Mouse (Mus musculus) midbrain, embryonic 13.5 days (tissue): ENCODE data around the gene Srms. TPM values are rescaled to one million over a fixed set of nuclear protein-coding genes. Genes with fewer than 3 reads are reported as not detected.

Source experiments
- ATAC-seq: fragments of 200-750 bp; cut with Nextera tagmentation; 2 replicates; pipeline ENCODE4 v1.8.0; 2017; ENCODE audit warnings: mild to moderate bottlenecking, moderate TSS enrichment, moderate library complexity
- H3K27ac ChIP-seq: fragments of 300-500 bp; sonication (generic); 2 replicates; pipeline ENCODE4 v1.5.1; 2015; ENCODE audit warnings: inconsistent platforms, mild to moderate bottlenecking, moderate library complexity
- H3K27me3 ChIP-seq: fragments of 300-500 bp; sonication (generic); 2 replicates; pipeline ENCODE4 v1.6.1; 2015; ENCODE audit warnings: mild to moderate bottlenecking, inconsistent platforms
- H3K36me3 ChIP-seq: fragments of 300-500 bp; sonication (generic); 2 replicates; pipeline ENCODE4 v1.6.1; 2015; ENCODE audit warnings: mild to moderate bottlenecking, inconsistent platforms
- H3K4me1 ChIP-seq: fragments of 300-500 bp; sonication (generic); replicated peaks from 2 replicates; pipeline ENCODE4 v1.6.1; 2015; ENCODE audit warnings: inconsistent platforms
- H3K4me2 ChIP-seq: fragments of 300-500 bp; sonication (generic); replicated peaks from 2 replicates; pipeline ENCODE4 v1.6.1; 2015; ENCODE audit warnings: moderate library complexity, mild to moderate bottlenecking, inconsistent platforms
- H3K4me3 ChIP-seq: fragments of 300-500 bp; sonication (generic); replicated peaks from 2 replicates; pipeline ENCODE4 v1.5.1; 2015; ENCODE audit warnings: mild to moderate bottlenecking, inconsistent platforms
- H3K9ac ChIP-seq: fragments of 300-500 bp; sonication (generic); replicated peaks from 2 replicates; pipeline ENCODE4 v1.6.1; 2015; ENCODE audit warnings: mild to moderate bottlenecking, inconsistent platforms
- H3K9me3 ChIP-seq: fragments of 300-500 bp; sonication (generic); 2 replicates; pipeline ENCODE4 v1.6.1; 2016; ENCODE audit warnings: mild to moderate bottlenecking, inconsistent platforms
- WGBS: fragments of 180-500 bp; shearing (Covaris S2); methylation state at CpG from one replicate; pipeline ENCODE4 v1.1.7; 2015; 5-methylcytosine and 5-hydroxymethylcytosine counted together
- polyA plus RNA-seq: library from polyadenylated mRNA; unstranded; fragments of >200 nt; fragmentation: Nextera tagmentation; extraction: Ambion mirVana; gene quantifications from 2 replicates; pipeline ENCODE4 v1.2.1, GENCODE M21; 2015

The Srms gene
- polyA plus RNA-seq, result 0.10 TPM in 1 of 2 replicates, not detected in the other

- H3K4me2 ChIP-seq, result peak within 1 kb of the TSS; percentile 47
- peaks cover 52% of the 10 kb centered on the region for H3K27me3 ChIP-seq
- no peaks in the 10 kb centered on the region for H3K9me3 ChIP-seq
- H3K4me1 ChIP-seq, result peaks cover 12% of the 10 kb centered on the region
- peak within 1 kb of the TSS; percentile 30 for H3K4me3 ChIP-seq
- H3K27ac ChIP-seq, result no peak within 1 kb of the TSS
- no peaks in the 10 kb centered on the region for H3K36me3 ChIP-seq
- under 1% methylated on average over 17 of the region's 17 CpGs for WGBS
- no peak within 1 kb of the TSS; the same call in 1 of the 2 replicates for H3K9ac ChIP-seq
- ATAC-seq, result no peak
These were observed at the start of gene Srms for GRCm38 (mm10) chr2:181213021-181213445. Srms (minus strand) TSS chr2:181213185.

DNA sequence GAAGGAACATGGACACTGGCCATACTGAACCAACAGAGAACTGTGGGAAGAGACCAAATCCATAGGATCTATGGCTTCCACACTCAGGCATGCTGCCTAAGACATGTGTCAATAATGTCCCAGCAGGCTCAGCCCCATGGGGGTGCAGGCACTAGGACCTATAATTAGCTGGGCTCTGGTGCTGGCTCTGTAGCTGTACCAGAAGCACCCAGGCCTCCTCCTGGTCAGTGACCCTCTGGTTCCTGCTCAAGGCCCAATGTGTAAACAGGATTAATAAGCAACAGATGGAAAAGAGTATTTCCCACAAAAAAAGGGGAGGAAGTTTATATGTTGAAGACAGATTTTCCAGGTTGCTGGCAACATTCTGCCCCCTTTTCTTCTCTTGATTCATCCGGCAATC lies 40.3 kb upstream of the Srms start:
- no peak overlapping the region for H3K9ac ChIP-seq
- WGBS, result 95% methylated on average over 1 of the region's 1 CpGs
- H3K4me1 ChIP-seq, result no peaks in the 10 kb centered on the region
- H3K36me3 ChIP-seq, result peaks cover 73% of the 10 kb centered on the region
- ATAC-seq, result no peak
- H3K4me3 ChIP-seq, result no peak overlapping the region
- H3K27me3 ChIP-seq, result no peaks in the 10 kb centered on the region
- no peak overlapping the region for H3K27ac ChIP-seq
- H3K4me2 ChIP-seq, result no peak overlapping the region
- no peaks in the 10 kb centered on the region for H3K9me3 ChIP-seq

GRCm38 (mm10) chr2:181251841-181252240 lies 38.9 kb upstream of the Srms start:
- H3K36me3 ChIP-seq, result peaks cover 61% of the 10 kb centered on the region
- 84% methylated on average over 1 of the region's 1 CpGs for WGBS

DNA sequence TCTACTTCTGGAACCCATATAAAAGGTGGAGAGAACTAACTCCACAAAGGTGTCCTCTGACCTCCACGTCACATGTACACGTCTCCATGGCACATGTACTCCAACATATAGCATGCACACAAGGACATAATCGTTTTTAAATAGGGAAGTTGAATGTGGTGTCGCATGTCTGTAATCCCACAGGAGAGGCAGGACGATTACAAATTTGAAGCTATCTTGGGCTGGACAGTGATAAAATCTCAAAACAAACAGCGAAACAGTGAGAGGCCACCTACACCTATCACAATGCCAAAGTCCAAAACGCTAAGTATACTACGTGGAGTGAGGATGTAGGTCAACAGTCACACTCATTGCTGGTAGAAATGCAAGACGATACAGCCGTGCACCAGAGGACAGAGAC lies 36.2 kb upstream of the Srms start:
- Histone ChIP-seq H3K4me3 (no peak overlapping the region), H3K27me3 (no peaks in the 10 kb centered on the region), H3K4me2 (no peak overlapping the region), H3K9me3 (no peaks in the 10 kb centered on the region), H3K27ac (no peak overlapping the region), H3K9ac (no peak overlapping the region), H3K4me1 (no peaks in the 10 kb centered on the region), H3K36me3 (peaks cover 38% of the 10 kb centered on the region)
- no peak for ATAC-seq
- 92% methylated on average over 10 of the region's 10 CpGs for WGBS

More at GRCm38 (mm10) chr2:181251841-181252240, 38.9 kb upstream of the Srms start:
- H3K9ac ChIP-seq, result no peak overlapping the region
- H3K4me2 ChIP-seq, result no peak overlapping the region
- H3K9me3 ChIP-seq, result no peaks in the 10 kb centered on the region
- H3K27me3 ChIP-seq, result no peaks in the 10 kb centered on the region
- no peak overlapping the region for H3K4me3 ChIP-seq
- H3K4me1 ChIP-seq, result no peaks in the 10 kb centered on the region
- H3K27ac ChIP-seq, result no peak overlapping the region
- ATAC-seq, result no peak

GRCm38 (mm10) chr2:181245031-181245430 lies 32.0 kb upstream of the Srms start:
- Histone ChIP-seq H3K27me3 (no peaks in the 10 kb centered on the region), H3K27ac (no peak overlapping the region), H3K4me3 (no peak overlapping the region), H3K4me2 (no peak overlapping the region), H3K4me1 (peaks cover 7% of the 10 kb centered on the region; the same call in 1 of the 2 replicates), H3K9ac (no peak overlapping the region), H3K36me3 (no peaks in the 10 kb centered on the region), H3K9me3 (no peaks in the 10 kb centered on the region)
- 30% methylated on average over 2 of the region's 2 CpGs for WGBS
- ATAC-seq, result no peak

GRCm38 (mm10) chr2:181243706-181244394 lies 30.9 kb upstream of the Srms start:
- Histone ChIP-seq H3K27ac (no peak overlapping the region), H3K9me3 (no peaks in the 10 kb centered on the region), H3K36me3 (no peaks in the 10 kb centered on the region), H3K4me2 (no peak overlapping the region), H3K9ac (no peak overlapping the region), H3K27me3 (no peaks in the 10 kb centered on the region), H3K4me3 (no peak overlapping the region), H3K4me1 (peaks cover 7% of the 10 kb centered on the region; the same call in 1 of the 2 replicates)
- ATAC-seq, result no peak
- 34% methylated on average over 11 of the region's 11 CpGs for WGBS

DNA sequence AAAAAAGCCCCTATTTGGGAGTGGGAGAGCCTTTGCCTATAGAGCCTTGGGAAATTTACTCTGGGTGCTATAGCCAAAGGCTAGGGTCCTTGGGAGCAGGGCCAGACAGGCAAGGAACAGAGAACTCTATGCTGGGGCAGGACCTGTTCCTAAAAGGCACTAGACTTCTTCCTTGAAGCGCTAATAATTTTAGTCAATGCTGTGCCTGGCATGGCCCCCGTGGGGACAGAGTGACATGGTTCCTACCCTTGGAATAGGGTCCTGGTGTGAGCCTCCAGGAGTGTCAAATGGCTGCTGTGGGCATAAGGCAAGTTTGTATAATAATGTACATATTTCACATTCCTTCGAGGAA lies 29.3 kb upstream of the Srms start:
- H3K9ac ChIP-seq, result no peak overlapping the region
- no peaks in the 10 kb centered on the region for H3K27me3 ChIP-seq
- no peaks in the 10 kb centered on the region for H3K36me3 ChIP-seq
- ATAC-seq, result no peak
- H3K27ac ChIP-seq, result no peak overlapping the region
- 75% methylated on average over 3 of the region's 3 CpGs for WGBS
- H3K4me2 ChIP-seq, result peak overlapping the region; percentile 41
- no peak overlapping the region for H3K4me3 ChIP-seq
- H3K4me1 ChIP-seq, result peaks cover 7% of the 10 kb centered on the region; the same call in 1 of the 2 replicates
- no peaks in the 10 kb centered on the region for H3K9me3 ChIP-seq

DNA sequence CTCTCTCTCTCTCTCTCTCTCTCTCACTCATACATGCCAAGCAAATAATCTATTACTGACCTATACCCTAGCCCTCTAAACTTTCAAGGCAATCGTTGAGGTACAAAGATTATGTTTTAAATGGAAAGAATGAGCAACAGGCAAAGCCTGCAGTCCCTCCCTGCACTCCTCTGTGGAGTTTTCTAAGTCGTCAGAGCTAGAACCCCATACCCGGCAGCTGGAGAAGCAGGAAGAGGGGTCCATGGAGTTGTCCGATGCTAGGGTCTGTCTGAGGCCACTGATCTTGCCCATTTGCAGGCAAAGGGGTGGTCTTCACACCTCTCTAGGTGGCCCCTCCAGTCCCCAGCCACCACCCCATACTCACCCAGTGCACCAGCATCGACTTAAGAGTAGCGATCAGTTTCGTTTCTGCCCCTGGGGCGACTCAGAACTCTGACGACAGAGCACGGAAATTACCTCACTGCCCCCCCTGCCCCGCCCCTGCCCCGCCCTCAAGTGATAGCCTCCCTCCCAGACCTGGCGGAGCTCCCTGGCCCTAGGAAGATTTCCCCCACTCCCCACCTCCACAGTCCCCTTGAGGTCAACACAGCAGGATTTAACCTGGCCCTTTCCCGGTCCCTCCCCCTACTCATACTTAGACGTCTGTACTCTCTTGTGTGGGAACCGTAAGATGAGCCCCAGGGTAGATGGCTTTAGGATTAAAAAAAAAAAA lies 28.8 kb upstream of the Srms start, which contains the start of gene Helz2:
TSS of gene Helz2 (minus strand) at position 426 of the 712 bp plus-strand sequence.
- 0 out of 2 replicates have a peak within 1 kb of the TSS, but pooled peaks have one; percentile 11 for H3K4me3 ChIP-seq
- peaks cover 7% of the 10 kb centered on the region; the same call in 1 of the 2 replicates for H3K4me1 ChIP-seq
- no peak within 1 kb of the TSS for H3K9ac ChIP-seq
- no peaks in the 10 kb centered on the region for H3K27me3 ChIP-seq
- no peak within 1 kb of the TSS for H3K27ac ChIP-seq
- no peaks in the 10 kb centered on the region for H3K9me3 ChIP-seq
- 12% methylated on average over 16 of the region's 16 CpGs for WGBS
- peak within 1 kb of the TSS; percentile 41 for H3K4me2 ChIP-seq
- ATAC-seq, result no peak
- no peaks in the 10 kb centered on the region for H3K36me3 ChIP-seq

DNA sequence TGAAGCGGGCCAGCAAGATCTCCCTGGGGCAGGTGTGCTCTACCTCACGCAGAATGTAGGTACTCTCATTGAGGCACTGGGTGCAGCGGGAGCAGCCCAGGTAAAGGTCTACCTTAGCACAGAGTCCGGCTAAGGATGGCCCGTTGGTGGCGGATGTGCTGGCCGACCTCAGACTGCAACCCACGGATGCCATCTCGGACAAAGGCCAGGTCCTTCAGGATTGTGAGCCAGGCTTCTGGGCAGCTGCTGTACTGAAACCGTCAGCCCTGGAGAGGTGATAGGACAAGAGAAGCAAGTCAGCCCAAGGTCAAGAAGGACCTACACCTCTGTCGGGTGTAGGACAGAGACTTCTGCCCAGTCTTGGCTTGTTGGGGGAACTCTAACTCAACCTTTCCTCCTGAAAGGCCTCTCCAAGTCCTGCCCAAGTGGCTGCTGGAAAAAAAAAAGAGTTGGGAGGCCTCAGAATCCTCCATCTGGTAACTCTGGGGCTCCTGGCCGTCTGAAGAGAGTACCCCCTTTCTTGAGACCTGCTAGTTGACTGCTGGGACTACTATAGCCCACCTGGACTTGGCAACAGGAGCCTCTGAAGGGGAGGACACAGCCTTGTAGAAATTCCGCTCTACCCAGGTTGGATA lies 27.9 kb upstream of the Srms start:
- WGBS, result 91% methylated on average over 13 of the region's 13 CpGs
- H3K27me3 ChIP-seq, result no peaks in the 10 kb centered on the region
- H3K9me3 ChIP-seq, result no peaks in the 10 kb centered on the region

GRCm38 (mm10) chr2:181239261-181239660 lies 26.3 kb upstream of the Srms start:
- Histone ChIP-seq H3K9ac (no peak overlapping the region), H3K4me1 (peaks cover 7% of the 10 kb centered on the region; the same call in 1 of the 2 replicates), H3K4me3 (no peak overlapping the region), H3K9me3 (no peaks in the 10 kb centered on the region), H3K4me2 (no peak overlapping the region), H3K36me3 (no peaks in the 10 kb centered on the region), H3K27ac (no peak overlapping the region), H3K27me3 (no peaks in the 10 kb centered on the region)
- 97% methylated on average over 9 of the region's 9 CpGs for WGBS
- no peak for ATAC-seq

More for the DNA sequence above, 27.9 kb upstream of the Srms start:
- Histone ChIP-seq H3K27ac (no peak overlapping the region), H3K4me1 (peaks cover 7% of the 10 kb centered on the region; the same call in 1 of the 2 replicates), H3K9ac (no peak overlapping the region), H3K4me2 (no peak overlapping the region), H3K36me3 (no peaks in the 10 kb centered on the region), H3K4me3 (no peak overlapping the region)
- no peak for ATAC-seq

- Histone ChIP-seq H3K27me3 (no peaks in the 10 kb centered on the region), H3K4me1 (peaks cover 7% of the 10 kb centered on the region; the same call in 1 of the 2 replicates), H3K36me3 (no peaks in the 10 kb centered on the region), H3K27ac (no peak overlapping the region), H3K9ac (no peak overlapping the region), H3K4me2 (no peak overlapping the region), H3K9me3 (no peaks in the 10 kb centered on the region), H3K4me3 (no peak overlapping the region)
- WGBS, result 78% methylated on average over 2 of the region's 2 CpGs
- ATAC-seq, result no peak
These were observed 25.9 kb upstream of the Srms start for GRCm38 (mm10) chr2:181238861-181239260.

DNA sequence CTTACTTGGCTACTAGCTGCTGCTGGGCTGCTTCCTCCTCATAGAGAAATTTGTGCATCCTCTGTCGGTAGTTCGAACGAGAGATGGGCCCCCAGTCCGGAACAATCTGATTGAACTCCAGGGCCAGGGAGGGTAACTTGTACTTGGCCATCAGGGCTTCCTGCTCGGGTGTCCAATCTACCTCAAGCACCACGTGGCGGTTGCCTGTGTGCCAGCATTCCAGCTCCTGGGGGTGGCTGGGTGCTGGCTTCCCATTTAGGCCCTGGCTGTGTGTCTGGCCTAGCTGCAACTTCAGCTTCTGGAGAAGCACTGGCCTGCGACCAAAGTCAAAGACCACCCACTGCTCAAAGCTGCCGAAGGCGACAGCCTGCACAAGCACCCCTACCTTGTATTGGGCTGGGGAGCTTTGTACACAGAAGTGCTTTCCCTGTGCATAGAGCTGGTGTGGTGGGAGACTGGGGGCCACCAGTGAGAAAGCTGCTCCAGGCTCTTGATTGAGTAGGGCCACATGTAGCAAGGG lies 25.2 kb upstream of the Srms start:
- no peaks in the 10 kb centered on the region for H3K9me3 ChIP-seq
- no peaks in the 10 kb centered on the region for H3K27me3 ChIP-seq
- no peak overlapping the region for H3K4me3 ChIP-seq
- no peak overlapping the region for H3K27ac ChIP-seq
- H3K4me2 ChIP-seq, result no peak overlapping the region
- no peaks in the 10 kb centered on the region for H3K36me3 ChIP-seq
- 72% methylated on average over 10 of the region's 10 CpGs for WGBS
- H3K9ac ChIP-seq, result no peak overlapping the region
- H3K4me1 ChIP-seq, result peaks cover 7% of the 10 kb centered on the region; the same call in 1 of the 2 replicates
- no peak for ATAC-seq
